Mouse (Mus musculus) CH12.LX (cell line): Measurements from ENCODE around the gene Hes3. TPM values are rescaled to one million over a fixed set of nuclear protein-coding genes. Genes with fewer than 3 reads are reported as not detected.

Experiments
- DNase-seq: peaks from one replicate; pipeline ENCODE4 v3.0.0-alpha.2; 2013; ENCODE audit errors: extremely low read depth
- H3K27ac ChIP-seq: 2 replicates; pipeline ENCODE4 v1.5.1; 2012; ENCODE audit warnings: low read depth, mild to moderate bottlenecking, control low read depth, moderate library complexity; ENCODE audit not compliant: insufficient read depth
- H3K27me3 ChIP-seq: replicated peaks from 2 replicates; pipeline ENCODE3; 2012; ENCODE audit warnings: inconsistent platforms
- H3K36me3 ChIP-seq, 2 experiments: replicated peaks in 1 of 2; 2 replicates each; pipeline versions ENCODE3 to v1.6.1; 2012; ENCODE audit warnings: inconsistent platforms in 1 of 2, low read length in 1 of 2, mild to moderate bottlenecking in 1 of 2, mixed read lengths in 1 of 2, moderate library complexity in 1 of 2; ENCODE audit not compliant: control insufficient read depth in 1 of 2, insufficient read depth in 1 of 2
- H3K4me1 ChIP-seq, 2 experiments: 2 replicates each; pipeline ENCODE4 v1.6.1; 2012; ENCODE audit warnings: inconsistent platforms in 1 of 2, moderate library complexity in 1 of 2; ENCODE audit not compliant: insufficient read depth in 2 of 2, control insufficient read depth in 1 of 2
- H3K4me2 ChIP-seq: 2 replicates; pipeline ENCODE4 v1.6.1; 2012; ENCODE audit warnings: low read depth, mild to moderate bottlenecking, control low read depth; ENCODE audit not compliant: poor library complexity, insufficient read depth, severe bottlenecking
- H3K4me3 ChIP-seq, 3 experiments: fragments of 150-350 bp in 1 of 3; sonication (generic) in 1 of 3; replicated peaks in 1 of 3; 2 replicates each; pipeline versions ENCODE3 to v1.5.1; 2011 to 2012; ENCODE audit warnings: low read depth in 2 of 3, low read length in 2 of 3, mild to moderate bottlenecking in 2 of 3, moderate library complexity in 2 of 3, control low read depth in 1 of 3, improper control_type of control experiment in 1 of 3, inconsistent platforms in 1 of 3, mixed read lengths in 1 of 3; ENCODE audit not compliant: poor library complexity in 1 of 3
- H3K79me2 ChIP-seq: replicated peaks from 2 replicates; pipeline ENCODE4 v1.6.1; 2012; ENCODE audit warnings: mild to moderate bottlenecking, moderate library complexity; ENCODE audit not compliant: control insufficient read depth, poor library complexity, insufficient read depth, severe bottlenecking; ENCODE audit errors: extremely low read depth
- H3K9ac ChIP-seq: 2 replicates; pipeline ENCODE4 v1.6.1; 2012; ENCODE audit warnings: low read depth, mild to moderate bottlenecking, control low read depth, moderate library complexity; ENCODE audit not compliant: insufficient read depth
- H3K9me3 ChIP-seq: replicated peaks from 2 replicates; pipeline ENCODE3; 2012; ENCODE audit warnings: low read length, inconsistent platforms, mixed read lengths
- BHLHE40 ChIP-seq: IDR thresholded peaks from 2 replicates; pipeline ENCODE4 v1.6.1; 2011; ENCODE audit warnings: mild to moderate bottlenecking, low read depth, low read length, improper control_type of control experiment
- CHD2 ChIP-seq: IDR thresholded peaks from 2 replicates; pipeline ENCODE4 v1.6.1; 2011; ENCODE audit warnings: low read length, improper control_type of control experiment
- CTCF ChIP-seq, 2 experiments: IDR thresholded peaks in 1 of 2; conservative IDR thresholded peaks in 1 of 2; 2 replicates each; pipeline ENCODE4 v1.5.1; 2011 to 2012; ENCODE audit warnings: low read depth in 2 of 2, low read length in 2 of 2, improper control_type of control experiment in 1 of 2, inconsistent platforms in 1 of 2, mild to moderate bottlenecking in 1 of 2, moderate library complexity in 1 of 2
- E2F4 ChIP-seq: IDR thresholded peaks from 2 replicates; pipeline ENCODE4 v1.6.1; 2011; ENCODE audit warnings: low read depth, low read length, improper control_type of control experiment; ENCODE audit not compliant: insufficient replicate concordance
- ELF1 ChIP-seq: IDR thresholded peaks from 2 replicates; pipeline ENCODE4 v1.6.1; 2014; ENCODE audit warnings: low read depth, mild to moderate bottlenecking, inconsistent platforms, low read length, improper control_type of control experiment
- EP300 ChIP-seq: IDR thresholded peaks from 2 replicates; pipeline ENCODE4 v1.6.1; 2011; ENCODE audit warnings: low read length, improper control_type of control experiment
- ETS1 ChIP-seq: conservative IDR thresholded peaks from 2 replicates; pipeline ENCODE4 v1.6.1; 2012; ENCODE audit warnings: low read depth, mild to moderate bottlenecking, inconsistent platforms, low read length, improper control_type of control experiment, moderate library complexity
- IRF4 ChIP-seq: IDR thresholded peaks from 2 replicates; pipeline ENCODE4 v1.6.1; 2014; ENCODE audit warnings: low read depth, mild to moderate bottlenecking, inconsistent platforms, low read length, improper control_type of control experiment
- JUN ChIP-seq: IDR thresholded peaks from 2 replicates; pipeline ENCODE4 v1.6.1; 2011; ENCODE audit warnings: low read depth, mild to moderate bottlenecking, low read length, improper control_type of control experiment, moderate library complexity; ENCODE audit not compliant: insufficient read depth
- KAT2A ChIP-seq: IDR thresholded peaks from 2 replicates; pipeline ENCODE4 v1.6.1; 2012; ENCODE audit warnings: low read length, improper control_type of control experiment, inconsistent platforms; ENCODE audit not compliant: insufficient replicate concordance
- MAFK ChIP-seq: IDR thresholded peaks from 2 replicates; pipeline ENCODE4 v1.6.1; 2011; ENCODE audit warnings: low read length, improper control_type of control experiment; ENCODE audit not compliant: insufficient replicate concordance
- MYC ChIP-seq: IDR thresholded peaks from 2 replicates; pipeline ENCODE4 v1.6.1; 2011; ENCODE audit warnings: low read depth, mild to moderate bottlenecking, improper control_type of control experiment, low read length
- NELFE ChIP-seq: IDR thresholded peaks from 2 replicates; pipeline ENCODE4 v1.6.1; 2011; ENCODE audit warnings: low read depth, low read length, improper control_type of control experiment
- NRF1 ChIP-seq: IDR thresholded peaks from 2 replicates; pipeline ENCODE4 v1.6.1; 2014; ENCODE audit warnings: low read depth, mild to moderate bottlenecking, inconsistent platforms, low read length, improper control_type of control experiment, moderate library complexity
- POLR2A ChIP-seq: IDR thresholded peaks from 2 replicates; pipeline ENCODE4 v1.6.1; 2011; ENCODE audit warnings: low read depth, mild to moderate bottlenecking, improper control_type of control experiment, low read length
- POLR2AphosphoS2 ChIP-seq: IDR thresholded peaks from 2 replicates; pipeline ENCODE4 v1.6.1; 2011; ENCODE audit warnings: low read depth, low read length, improper control_type of control experiment
- RAD21 ChIP-seq: IDR thresholded peaks from 2 replicates; pipeline ENCODE4 v1.6.1; 2011; ENCODE audit warnings: low read depth, mild to moderate bottlenecking, low read length, improper control_type of control experiment, moderate library complexity
- RCOR1 ChIP-seq: conservative IDR thresholded peaks from 2 replicates; pipeline ENCODE4 v1.6.1; 2012; ENCODE audit warnings: low read depth, mild to moderate bottlenecking, inconsistent platforms, low read length, improper control_type of control experiment
- TCF12 ChIP-seq: IDR thresholded peaks from 2 replicates; pipeline ENCODE4 v1.6.1; 2014; ENCODE audit warnings: low read depth, mild to moderate bottlenecking, inconsistent platforms, low read length, improper control_type of control experiment
- UBTF ChIP-seq: IDR thresholded peaks from 2 replicates; pipeline ENCODE4 v1.6.1; 2012; ENCODE audit warnings: low read depth, mild to moderate bottlenecking, inconsistent platforms, low read length, improper control_type of control experiment, moderate library complexity
- USF2 ChIP-seq: conservative IDR thresholded peaks from 2 replicates; pipeline ENCODE4 v1.6.1; 2011; ENCODE audit warnings: low read depth, low read length, improper control_type of control experiment
- ZC3H11A ChIP-seq: IDR thresholded peaks from 2 replicates; pipeline ENCODE4 v1.6.1; 2012; ENCODE audit warnings: low read depth, mild to moderate bottlenecking, inconsistent platforms, low read length, improper control_type of control experiment
- ZKSCAN1 ChIP-seq: IDR thresholded peaks from 2 replicates; pipeline ENCODE4 v1.6.1; 2012; ENCODE audit warnings: low read depth, inconsistent platforms, low read length, improper control_type of control experiment, borderline replicate concordance
- ZNF384 ChIP-seq: IDR thresholded peaks from 2 replicates; pipeline ENCODE4 v1.6.1; 2012; ENCODE audit warnings: low read depth, low read length, improper control_type of control experiment, inconsistent platforms
- dilution Hi-C: fragments of 300-500 bp; cut with MboI; formaldehyde crosslinking; loops from 2 replicates; pipeline ENCODE4 v1.14.3; 2020; ENCODE audit warnings: low sequenced_read_pairs; ENCODE audit not compliant: extremely low pct_unique_long_range_greater_than_20kb, extremely low pct_ligation_motif_present
- in situ Hi-C: fragments of 300-500 bp; cut with MboI; formaldehyde crosslinking; loops from 3 replicates; pipeline ENCODE4 v1.14.3; 2019; ENCODE audit warnings: low sequenced_read_pairs, low pct_ligation_motif_present, low pct_unique_long_range_greater_than_20kb, mixed read lengths
- polyA plus RNA-seq: library from polyadenylated mRNA; unstranded; fragments of >175 nt; gene quantifications from 2 replicates; pipeline ENCODE4 v1.2.1, GENCODE M21; 2012; ENCODE audit warnings: low read depth; ENCODE audit not compliant: insufficient read length
- total RNA-seq, 2 experiments: library from RNA; depleted of rRNA; stranded (reverse); fragments of 300-350 nt in 1 of 2; fragments of >200 nt in 1 of 2; gene quantifications; 2 replicates each; pipeline ENCODE4 v1.2.3; 2012 to 2014

Gene Hes3
- total and polyA plus RNA-seq, 3 experiments = 0.17 to 0.21 TPM; not detected in 1

- dilution Hi-C loops (no loop called here), in situ Hi-C loops (no loop called here)
- Histone ChIP-seq H3K4me3 (peak overlapping the region in 1 of 3 experiments; percentile 46), H3K4me2 (no peak overlapping the region), H3K79me2 (no peaks in the 10 kb centered on the region), H3K36me3 (peaks cover 0 to 21% of the 10 kb centered on the region in 2 experiments), H3K9me3 (no peaks in the 10 kb centered on the region), H3K4me1 (peaks cover 45 to 63% of the 10 kb centered on the region in 2 experiments), H3K27me3 (no peaks in the 10 kb centered on the region), H3K9ac (no peak overlapping the region), H3K27ac (no peak overlapping the region)
- TF ChIP-seq E2F4 (no peak), JUN (no peak), TCF12 (no peak), EP300 (no peak), BHLHE40 (no peak), IRF4 (no peak), RAD21 (no peak), NELFE (no peak), MYC (no peak), POLR2AphosphoS2 (no peak), MAFK (no peak), ZKSCAN1 (no peak), RCOR1 (no peak)
- no peak for DNase-seq
These were observed 19.5 kb downstream of the Hes3 start for GRCm38 (mm10) chr4:152272006-152272405.

- TF ChIP-seq IRF4 = no peak
- TF ChIP-seq USF2 = no peak
- TF ChIP-seq POLR2A = no peak
- no peak for TF ChIP-seq ETS1
- no peak for TF ChIP-seq NRF1
- TF ChIP-seq KAT2A = no peak
- no peak for TF ChIP-seq CTCF (conservative IDR thresholded peaks at IDR 0.05 in 1 of 2, IDR thresholded peaks at IDR 0.05 in 1 of 2; ENCODE audit: low read depth in 2 of 2, low read length in 2 of 2)
- no peak for TF ChIP-seq ZNF384
- no peak for TF ChIP-seq POLR2AphosphoS2
- no peak for TF ChIP-seq UBTF
- TF ChIP-seq CHD2 = no peak
- TF ChIP-seq MYC = no peak
- TF ChIP-seq EP300 = no peak
- TF ChIP-seq ELF1 = no peak
- TF ChIP-seq NELFE = no peak
- no peak for TF ChIP-seq ZC3H11A
- H3K4me2 ChIP-seq = no peak overlapping the region
- dilution Hi-C loops = no loop called here
- no peak overlapping the region for H3K4me3 ChIP-seq
- H3K9me3 ChIP-seq = no peaks in the 10 kb centered on the region
- in situ Hi-C loops = no loop called here
- no peak overlapping the region for H3K9ac ChIP-seq
- peaks cover 45 to 63% of the 10 kb centered on the region in 2 experiments for H3K4me1 ChIP-seq
- H3K27ac ChIP-seq = no peak overlapping the region
- peaks cover 0 to 21% of the 10 kb centered on the region in 2 experiments for H3K36me3 ChIP-seq
- no peaks in the 10 kb centered on the region for H3K27me3 ChIP-seq
- DNase-seq = no peak
- H3K79me2 ChIP-seq = no peaks in the 10 kb centered on the region
These were observed 20.1 kb downstream of the Hes3 start for GRCm38 (mm10) chr4:152271334-152271733.
